Mouse (Mus musculus) spleen, adult 2 months (tissue): Measurements from ENCODE around the gene Arhgap8. TPM values are rescaled to one million over a fixed set of nuclear protein-coding genes. Genes with fewer than 3 reads are reported as not detected.

Experiments used
- DNase-seq, 2 experiments: peaks; one replicate each; pipeline versions ENCODE4 v3.0.0 to v3.0.0-alpha.2; 2012 to 2021; ENCODE audit warnings: low spot score in 2 of 2, low read depth in 1 of 2
- H3K27ac ChIP-seq: fragments of 200-500 bp; 2 replicates; pipeline ENCODE4 v1.5.1; 2012; ENCODE audit warnings: low read length, inconsistent platforms; ENCODE audit not compliant: insufficient read depth
- H3K27me3 ChIP-seq: fragments of 200-500 bp; 2 replicates; pipeline ENCODE4 v1.6.1; 2012; ENCODE audit warnings: mild to moderate bottlenecking, moderate library complexity, low read length, inconsistent platforms; ENCODE audit not compliant: control insufficient read depth, insufficient read depth
- H3K36me3 ChIP-seq: fragments of 200-500 bp; 2 replicates; pipeline ENCODE4 v1.6.1; 2012; ENCODE audit warnings: mild to moderate bottlenecking, low read length, inconsistent platforms; ENCODE audit not compliant: control insufficient read depth, insufficient read depth
- H3K4me1 ChIP-seq: fragments of 200-500 bp; 2 replicates; pipeline ENCODE4 v1.6.1; 2011; ENCODE audit warnings: inconsistent platforms; ENCODE audit not compliant: control insufficient read depth, insufficient read depth, insufficient read length
- H3K4me3 ChIP-seq: fragments of 200-500 bp; 2 replicates; pipeline ENCODE4 v1.5.1; 2011; ENCODE audit warnings: mild to moderate bottlenecking, inconsistent platforms; ENCODE audit not compliant: insufficient read depth, insufficient read length; ENCODE audit errors: extremely low read depth
- CTCF ChIP-seq: fragments of 200-500 bp; IDR thresholded peaks from 2 replicates; pipeline ENCODE4 v1.5.1; 2011; ENCODE audit warnings: mild to moderate bottlenecking, inconsistent platforms; ENCODE audit not compliant: insufficient read depth, insufficient read length, insufficient replicate concordance; ENCODE audit errors: extremely low read depth
- POLR2A ChIP-seq: fragments of 200-500 bp; IDR thresholded peaks from 2 replicates; pipeline ENCODE4 v1.6.1; 2011; ENCODE audit warnings: low read depth, low read length, inconsistent platforms
- WGBS: fragments of 180-500 bp; shearing (Covaris S2); methylation state at CpG from one replicate; pipeline ENCODE4 v1.1.7; 2018; 5-methylcytosine and 5-hydroxymethylcytosine counted together
- polyA plus RNA-seq: library from polyadenylated mRNA; depleted of rRNA; stranded (reverse); fragments of >200 nt; gene quantifications from 2 replicates; pipeline ENCODE4 v1.2.3, GENCODE M21; 2012; rRNA removed

Arhgap8 gene
- polyA plus RNA-seq: 0.72 and 1.00 TPM in 2 replicates

DNA sequence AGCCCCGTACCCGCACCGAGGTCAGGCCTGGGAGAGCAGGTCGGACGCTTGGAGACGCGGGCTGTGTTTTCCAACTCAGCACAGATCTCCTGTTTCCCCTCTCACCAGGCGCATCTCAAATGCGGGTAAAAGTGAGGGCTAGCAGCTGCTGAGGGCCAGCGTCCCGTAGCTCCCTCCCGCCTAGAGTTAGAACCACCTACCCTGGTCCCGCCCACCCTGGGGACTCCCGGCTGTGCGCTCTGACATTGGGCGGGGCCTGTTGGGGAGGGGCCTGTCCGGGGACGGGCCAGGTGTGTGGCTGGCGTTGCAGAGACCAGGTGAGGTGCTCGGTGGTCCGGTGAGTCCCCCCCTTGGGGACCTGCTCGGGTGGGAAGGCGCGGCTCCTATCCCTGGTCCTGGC, at the start of gene Arhgap8:
TSS of gene Arhgap8 (plus strand) at position 262 of the 400 bp plus-strand sequence.
- Histone ChIP-seq H3K27ac (no peak within 1 kb of the TSS), H3K36me3 (no peaks in the 10 kb centered on the region), H3K4me3 (peak within 1 kb of the TSS; percentile 37), H3K4me1 (peaks cover 8% of the 10 kb centered on the region), H3K27me3 (peaks cover 5% of the 10 kb centered on the region)
- TF ChIP-seq POLR2A (no peak), CTCF (no peak)
- DNase-seq: peak in 1 of 2 experiments; percentile 57
- WGBS: 5% methylated on average over 24 of the region's 24 CpGs

DNA sequence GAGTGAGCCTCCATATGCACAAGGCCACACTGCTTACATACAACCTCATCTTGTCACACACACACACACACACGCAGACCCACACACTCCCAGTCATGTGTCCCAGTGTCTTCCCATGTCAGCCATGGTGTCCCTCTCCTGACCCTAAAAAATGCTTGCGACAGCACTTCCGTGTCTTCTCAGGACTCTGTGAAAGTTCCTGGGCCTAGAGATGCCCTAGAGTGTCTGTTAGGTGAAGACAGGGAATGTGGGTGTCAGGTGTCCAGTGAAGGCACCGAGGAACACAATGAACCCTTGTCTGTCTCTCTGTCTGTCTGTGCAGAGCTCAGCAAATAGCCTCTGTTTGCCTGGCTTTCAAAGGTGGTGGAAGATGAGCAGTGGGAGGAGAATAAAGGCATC, 49.2 kb upstream of the Arhgap8 start:
- TF ChIP-seq CTCF (no peak), POLR2A (no peak)
- no peak overlapping the region for H3K4me3 ChIP-seq
- H3K27me3 ChIP-seq: no peaks in the 10 kb centered on the region
- no peaks in the 10 kb centered on the region for H3K36me3 ChIP-seq
- WGBS: 95% methylated on average over 4 of the region's 4 CpGs
- H3K27ac ChIP-seq: no peak overlapping the region
- DNase-seq: no peak
- H3K4me1 ChIP-seq: no peaks in the 10 kb centered on the region

DNA sequence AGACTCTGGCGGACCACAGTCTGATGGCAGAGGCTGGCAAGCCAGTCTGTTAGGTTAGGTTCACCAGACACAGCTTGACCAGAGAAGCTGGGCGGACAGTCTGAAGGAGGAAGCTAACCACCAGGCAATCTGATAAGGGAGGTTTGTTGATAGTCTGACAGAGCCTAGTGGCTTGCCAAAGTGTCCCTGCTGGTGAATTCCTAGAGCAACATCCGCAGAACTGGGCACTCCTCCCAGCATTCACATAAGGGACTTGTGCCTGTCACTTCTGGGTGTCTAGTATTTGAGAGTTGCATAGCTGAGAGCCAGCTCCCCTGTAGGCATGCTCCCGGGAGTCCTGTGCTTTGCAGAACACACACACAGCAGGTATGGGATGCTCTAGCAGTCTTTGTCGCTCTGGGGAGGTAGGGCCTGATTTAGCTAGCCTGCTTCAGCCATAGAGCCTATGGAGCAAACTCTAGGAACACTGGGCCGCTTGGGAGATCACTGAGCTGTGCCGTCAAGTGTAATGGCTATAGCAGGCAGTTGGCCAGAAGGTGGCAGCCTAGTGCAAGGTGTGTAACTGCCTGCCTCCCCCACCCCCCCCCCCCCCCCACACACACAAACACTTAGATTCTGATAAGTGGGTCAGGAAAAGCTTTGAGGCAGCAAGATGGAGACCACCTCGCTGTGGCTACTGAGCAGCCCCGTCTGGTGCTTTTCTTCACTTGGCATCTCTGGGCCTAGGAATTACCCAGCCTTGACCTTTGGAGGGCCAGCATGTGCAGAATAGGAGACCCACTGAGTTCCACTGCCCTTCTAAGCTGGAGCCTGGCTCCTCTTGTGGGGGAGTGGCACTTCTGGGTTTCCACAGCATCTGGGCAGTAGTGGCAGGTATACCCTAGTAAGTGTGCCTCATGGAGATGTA, 48.2 kb upstream of the Arhgap8 start:
- peak; percentile 58; the same call in 1 of the 2 replicates for TF ChIP-seq CTCF
- no peak for TF ChIP-seq POLR2A
- peak in 1 of 2 experiments; percentile 64 for DNase-seq
- 55% methylated on average over 9 of the region's 9 CpGs for WGBS
- Histone ChIP-seq H3K27me3 (no peaks in the 10 kb centered on the region), H3K4me3 (no peak overlapping the region), H3K36me3 (no peaks in the 10 kb centered on the region), H3K4me1 (no peaks in the 10 kb centered on the region), H3K27ac (no peak overlapping the region)

DNA sequence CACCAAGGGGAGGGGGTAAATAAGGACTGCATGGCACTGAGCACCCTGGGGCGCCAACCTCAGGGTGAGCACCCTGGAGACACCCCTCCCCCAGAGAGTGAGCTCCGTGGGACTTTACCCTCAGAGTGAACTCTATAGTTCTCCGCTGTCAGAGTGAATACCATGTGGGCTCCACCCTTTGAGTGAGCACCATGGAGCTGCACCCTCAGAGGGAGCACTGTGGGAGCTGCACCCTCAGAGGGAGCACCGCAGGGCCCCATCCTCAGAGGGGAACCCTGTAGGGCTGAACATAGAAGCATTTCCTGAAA, 47.6 kb upstream of the Arhgap8 start:
- no peaks in the 10 kb centered on the region for H3K27me3 ChIP-seq
- no peaks in the 10 kb centered on the region for H3K4me1 ChIP-seq
- H3K4me3 ChIP-seq: no peak overlapping the region
- no peak overlapping the region for H3K27ac ChIP-seq
- no peak for DNase-seq
- H3K36me3 ChIP-seq: no peaks in the 10 kb centered on the region
- WGBS: 73% methylated on average over 4 of the region's 4 CpGs
- TF ChIP-seq POLR2A (no peak), CTCF (no peak)

DNA sequence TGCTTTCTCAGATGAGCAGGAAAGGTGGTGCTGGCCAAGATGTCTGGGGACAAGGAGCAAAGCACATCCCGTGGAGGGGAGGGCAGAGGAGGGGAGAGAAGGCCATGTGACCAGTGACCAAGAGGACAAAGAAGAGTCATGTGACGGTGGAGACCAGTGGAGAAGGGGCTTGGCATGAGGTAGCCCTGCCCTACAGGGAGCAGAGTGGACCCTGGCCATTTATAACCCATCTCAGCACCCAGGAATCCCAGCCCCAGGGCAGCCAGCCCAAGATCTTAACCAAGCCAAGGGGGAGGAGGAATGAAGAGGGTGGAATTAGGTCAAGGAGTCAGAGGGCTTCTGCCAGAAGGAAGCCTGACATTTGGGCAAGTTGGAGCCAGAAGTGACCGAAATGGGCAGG, 47.2 kb upstream of the Arhgap8 start:
- no peaks in the 10 kb centered on the region for H3K27me3 ChIP-seq
- 87% methylated on average over 3 of the region's 3 CpGs for WGBS
- no peak overlapping the region for H3K27ac ChIP-seq
- H3K4me1 ChIP-seq: no peaks in the 10 kb centered on the region
- no peaks in the 10 kb centered on the region for H3K36me3 ChIP-seq
- DNase-seq: no peak
- TF ChIP-seq POLR2A (no peak), CTCF (no peak)
- H3K4me3 ChIP-seq: no peak overlapping the region

DNA sequence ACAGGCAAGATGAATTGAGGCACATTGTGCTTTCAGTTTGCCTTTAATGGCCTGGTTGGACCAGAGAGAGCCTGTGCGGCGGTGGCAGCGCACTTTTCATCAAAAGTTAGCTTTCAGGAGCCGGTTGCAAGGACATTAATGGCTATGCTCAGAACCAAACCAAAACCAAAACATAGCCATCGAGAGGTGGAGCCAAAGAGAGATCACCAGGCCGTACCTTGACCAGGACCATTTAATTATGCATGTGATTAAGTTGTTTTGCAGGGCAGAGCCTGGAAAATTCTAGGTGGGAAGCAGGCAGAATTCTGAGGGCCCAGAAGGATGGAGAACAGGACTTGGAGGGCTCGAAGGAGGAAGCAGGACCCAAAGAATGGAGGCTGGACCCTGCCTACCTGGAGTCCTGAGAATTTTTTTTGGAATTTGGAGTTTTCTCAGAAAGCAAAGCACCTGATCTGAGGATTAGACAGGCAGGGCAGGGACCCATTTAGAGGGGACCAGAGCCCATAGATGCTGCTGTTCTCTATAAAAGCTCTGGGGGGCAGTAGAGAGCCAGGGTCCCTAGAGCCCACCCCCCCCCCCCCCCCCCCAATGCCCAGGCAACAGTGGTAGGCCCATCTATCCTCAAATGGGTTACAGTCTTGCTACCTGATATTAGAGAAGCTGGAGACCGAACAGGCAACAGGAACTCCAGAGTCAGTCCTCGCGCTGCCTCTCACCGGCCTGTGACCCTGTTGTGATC, 45.4 kb upstream of the Arhgap8 start:
- WGBS: 87% methylated on average over 11 of the region's 11 CpGs
- Histone ChIP-seq H3K36me3 (no peaks in the 10 kb centered on the region), H3K4me1 (no peaks in the 10 kb centered on the region), H3K27ac (no peak overlapping the region), H3K4me3 (no peak overlapping the region), H3K27me3 (no peaks in the 10 kb centered on the region)
- DNase-seq: no peak
- no peak for TF ChIP-seq POLR2A
- no peak for TF ChIP-seq CTCF
